Mouse (Mus musculus) limb, embryonic 11.5 days (tissue): ENCODE data around the gene Nt5c3b. TPM values are rescaled to one million over a fixed set of nuclear protein-coding genes. Genes with fewer than 3 reads are reported as not detected.

Experiments used
- ATAC-seq: fragments of 200-750 bp; cut with Nextera tagmentation; 2 replicates; pipeline ENCODE4 v1.8.0; 2017; ENCODE audit warnings: low read depth; ENCODE audit not compliant: insufficient number of reproducible peaks, low FRiP score, low TSS enrichment
- DNase-seq: peaks from one replicate; pipeline ENCODE4 v3.0.0-alpha.2; 2015; ENCODE audit warnings: low spot score
- H3K27ac ChIP-seq: fragments of 300-500 bp; sonication (generic); replicated peaks from 2 replicates; pipeline ENCODE4 v1.5.1; 2014; ENCODE audit warnings: low read depth, mild to moderate bottlenecking, low read length
- H3K27me3 ChIP-seq: fragments of 300-500 bp; sonication (generic); 2 replicates; pipeline ENCODE4 v1.6.1; 2014; ENCODE audit warnings: mild to moderate bottlenecking, low read length, mixed read lengths; ENCODE audit not compliant: control insufficient read depth, insufficient read depth
- H3K36me3 ChIP-seq: fragments of 300-500 bp; sonication (generic); 2 replicates; pipeline ENCODE4 v1.6.1; 2014; ENCODE audit warnings: mild to moderate bottlenecking, low read length, moderate library complexity, mixed read lengths; ENCODE audit not compliant: control insufficient read depth, insufficient read depth
- H3K4me1 ChIP-seq: fragments of 300-500 bp; sonication (generic); 2 replicates; pipeline ENCODE4 v1.6.1; 2014; ENCODE audit warnings: low read length, mixed read lengths; ENCODE audit not compliant: control insufficient read depth, insufficient read depth
- H3K4me2 ChIP-seq: fragments of 300-500 bp; sonication (generic); 2 replicates; pipeline ENCODE4 v1.6.1; 2014; ENCODE audit warnings: low read depth, mild to moderate bottlenecking, moderate library complexity; ENCODE audit not compliant: severe bottlenecking
- H3K4me3 ChIP-seq: fragments of 300-500 bp; sonication (generic); 2 replicates; pipeline ENCODE4 v1.5.1; 2014; ENCODE audit warnings: low read depth, low read length
- H3K9ac ChIP-seq: fragments of 300-500 bp; sonication (generic); 2 replicates; pipeline ENCODE4 v1.6.1; 2014; ENCODE audit warnings: mild to moderate bottlenecking, low read length
- H3K9me3 ChIP-seq: fragments of 300-500 bp; sonication (generic); 2 replicates; pipeline ENCODE4 v1.6.1; 2016; ENCODE audit warnings: low read length; ENCODE audit not compliant: control insufficient read depth
- WGBS: fragments of 180-500 bp; shearing (Covaris S2); extraction: QIAGEN DNeasy Blood & Tissue Kit; methylation state at CpG from one replicate; pipeline ENCODE4 v1.1.7; 2014; 5-methylcytosine and 5-hydroxymethylcytosine counted together
- polyA plus RNA-seq: library from polyadenylated mRNA; unstranded; fragments of >200 nt; fragmentation: Nextera tagmentation; extraction: Ambion mirVana; gene quantifications from 2 replicates; pipeline ENCODE4 v1.2.1, GENCODE M21; 2014

Nt5c3b gene
- polyA plus RNA-seq, 1 experiment from 2014 or later, result 160 TPM

GRCm38 (mm10) chr11:100471352-100472196 lies 30.0 kb upstream of the Nt5c3b start:
- Histone ChIP-seq H3K27ac (no peak overlapping the region), H3K36me3 (peaks cover 4% of the 10 kb centered on the region; the same call in 1 of the 2 replicates), H3K9ac (peak overlapping the region; percentile 96), H3K27me3 (no peaks in the 10 kb centered on the region), H3K4me3 (peak overlapping the region; percentile 78), H3K9me3 (no peaks in the 10 kb centered on the region), H3K4me1 (peaks cover 10% of the 10 kb centered on the region), H3K4me2 (peak overlapping the region; percentile 93)
- ATAC-seq (no peak), DNase-seq (no peak)
- WGBS, result 4% methylated on average over 30 of the region's 30 CpGs

GRCm38 (mm10) chr11:100465833-100466232 lies 24.2 kb upstream of the Nt5c3b start:
- Histone ChIP-seq H3K27me3 (no peaks in the 10 kb centered on the region), H3K9me3 (no peaks in the 10 kb centered on the region), H3K4me1 (peaks cover 4% of the 10 kb centered on the region), H3K4me3 (no peak overlapping the region), H3K9ac (no peak overlapping the region), H3K27ac (no peak overlapping the region), H3K36me3 (peaks cover 7% of the 10 kb centered on the region), H3K4me2 (no peak overlapping the region)
- WGBS, result 96% methylated on average over 1 of the region's 1 CpGs
- no peak for ATAC-seq
- DNase-seq, result no peak

- 95% methylated on average over 1 of the region's 1 CpGs for WGBS
- H3K9me3 ChIP-seq, result no peaks in the 10 kb centered on the region
- DNase-seq (no peak), ATAC-seq (no peak)
- no peak overlapping the region for H3K9ac ChIP-seq
- peaks cover under 1% of the 10 kb centered on the region; the same call in 1 of the 2 replicates for H3K4me1 ChIP-seq
- no peak overlapping the region for H3K27ac ChIP-seq
- no peaks in the 10 kb centered on the region for H3K27me3 ChIP-seq
- peaks cover 7% of the 10 kb centered on the region for H3K36me3 ChIP-seq
- no peak overlapping the region for H3K4me2 ChIP-seq
- no peak overlapping the region for H3K4me3 ChIP-seq
Measured at GRCm38 (mm10) chr11:100465229-100465792, 23.7 kb upstream of the Nt5c3b start.

GRCm38 (mm10) chr11:100462699-100463098 lies 21.1 kb upstream of the Nt5c3b start:
- DNase-seq, result no peak
- peaks cover 5% of the 10 kb centered on the region for H3K36me3 ChIP-seq
- ATAC-seq, result no peak
- no peak overlapping the region for H3K4me2 ChIP-seq
- H3K9ac ChIP-seq, result no peak overlapping the region
- H3K27me3 ChIP-seq, result no peaks in the 10 kb centered on the region
- WGBS, result 96% methylated on average over 10 of the region's 10 CpGs
- H3K4me1 ChIP-seq, result no peaks in the 10 kb centered on the region
- no peak overlapping the region for H3K4me3 ChIP-seq
- no peak overlapping the region for H3K27ac ChIP-seq
- no peaks in the 10 kb centered on the region for H3K9me3 ChIP-seq

GRCm38 (mm10) chr11:100457711-100458110 lies 16.1 kb upstream of the Nt5c3b start:
- no peak overlapping the region for H3K4me3 ChIP-seq
- H3K4me2 ChIP-seq, result no peak overlapping the region
- H3K9me3 ChIP-seq, result no peaks in the 10 kb centered on the region
- ATAC-seq (no peak), DNase-seq (no peak)
- no peak overlapping the region for H3K9ac ChIP-seq
- H3K27ac ChIP-seq, result no peak overlapping the region
- 94% methylated on average over 5 of the region's 5 CpGs for WGBS
- H3K27me3 ChIP-seq, result no peaks in the 10 kb centered on the region
- H3K36me3 ChIP-seq, result peaks cover 8% of the 10 kb centered on the region
- H3K4me1 ChIP-seq, result no peaks in the 10 kb centered on the region

GRCm38 (mm10) chr11:100457247-100457646 lies 15.6 kb upstream of the Nt5c3b start:
- H3K4me1 ChIP-seq, result no peaks in the 10 kb centered on the region

GRCm38 (mm10) chr11:100442625-100443024 lies 1.0 kb upstream of the Nt5c3b start:
- peaks cover 3% of the 10 kb centered on the region; the same call in 1 of the 2 replicates for H3K36me3 ChIP-seq
- WGBS, result 88% methylated on average over 6 of the region's 6 CpGs
- H3K27ac ChIP-seq, result no peak overlapping the region
- no peak overlapping the region for H3K9ac ChIP-seq
- ATAC-seq, result no peak
- no peak for DNase-seq
- no peaks in the 10 kb centered on the region for H3K27me3 ChIP-seq
- no peaks in the 10 kb centered on the region for H3K9me3 ChIP-seq
- no peak overlapping the region for H3K4me3 ChIP-seq
- no peak overlapping the region for H3K4me2 ChIP-seq
- peaks cover 3% of the 10 kb centered on the region; the same call in 1 of the 2 replicates for H3K4me1 ChIP-seq

More at GRCm38 (mm10) chr11:100457247-100457646, 15.6 kb upstream of the Nt5c3b start:
- WGBS, result 77% methylated on average over 4 of the region's 4 CpGs
- H3K36me3 ChIP-seq, result peaks cover 8% of the 10 kb centered on the region
- no peaks in the 10 kb centered on the region for H3K9me3 ChIP-seq
- no peak overlapping the region for H3K4me3 ChIP-seq
- no peak overlapping the region for H3K9ac ChIP-seq
- no peak for DNase-seq
- no peak for ATAC-seq
- no peak overlapping the region for H3K27ac ChIP-seq
- H3K4me2 ChIP-seq, result no peak overlapping the region
- no peaks in the 10 kb centered on the region for H3K27me3 ChIP-seq

GRCm38 (mm10) chr11:100440691-100441522 lies 701 bp downstream of the Nt5c3b start:
- DNase-seq, result peak; percentile 84
- H3K9ac ChIP-seq, result peak overlapping the region; percentile 93
- peaks cover 3% of the 10 kb centered on the region; the same call in 1 of the 2 replicates for H3K4me1 ChIP-seq
- H3K36me3 ChIP-seq, result peaks cover 5% of the 10 kb centered on the region
- peak overlapping the region; percentile 67 for H3K4me2 ChIP-seq
- WGBS, result 2% methylated on average over 45 of the region's 52 CpGs
- no peaks in the 10 kb centered on the region for H3K9me3 ChIP-seq
- ATAC-seq, result peak; percentile 88
- peak overlapping the region; percentile 92 for H3K4me3 ChIP-seq
- H3K27ac ChIP-seq, result peak overlapping the region; percentile 10; the same call in 1 of the 2 replicates
- H3K27me3 ChIP-seq, result no peaks in the 10 kb centered on the region
